Mouse (Mus musculus) E14TG2a.4 (cell line): ENCODE measurements at regions not wholly inside any gene's neighbourhood (a gene's known extent, or its start where the extent isn't known, plus 50 kb on each side); places are given as distances from the start of the nearest gene placed in this dataset.

Experiments
- H3K27me3 ChIP-seq: 2 replicates; pipeline ENCODE4 v1.6.1; 2014; ENCODE audit warnings: low read length, control low read depth; ENCODE audit not compliant: insufficient read depth
- H3K36me3 ChIP-seq: 2 replicates; pipeline ENCODE4 v1.6.1; 2014; ENCODE audit warnings: low read length, control low read depth; ENCODE audit not compliant: insufficient read depth
- H3K4me1 ChIP-seq: replicated peaks from 2 replicates; pipeline ENCODE4 v1.6.1; 2014; ENCODE audit warnings: low read depth, low read length, control low read depth
- H3K4me3 ChIP-seq: replicated peaks from 2 replicates; pipeline ENCODE4 v1.5.1; 2014; ENCODE audit warnings: mild to moderate bottlenecking, low read length
- H3K9me3 ChIP-seq: 2 replicates; pipeline ENCODE4 v1.6.1; 2014; ENCODE audit warnings: low read length, control low read depth
- CTCF ChIP-seq: conservative IDR thresholded peaks from 2 replicates; pipeline ENCODE4 v1.5.1; 2014; ENCODE audit warnings: low read length
- NANOG ChIP-seq: IDR thresholded peaks from 2 replicates; pipeline ENCODE4 v1.6.1; 2014; ENCODE audit warnings: borderline replicate concordance, low read length, mixed read lengths
- POU5F1 ChIP-seq: IDR thresholded peaks from 2 replicates; pipeline ENCODE4 v1.6.1; 2014; ENCODE audit warnings: low read length, borderline replicate concordance

DNA sequence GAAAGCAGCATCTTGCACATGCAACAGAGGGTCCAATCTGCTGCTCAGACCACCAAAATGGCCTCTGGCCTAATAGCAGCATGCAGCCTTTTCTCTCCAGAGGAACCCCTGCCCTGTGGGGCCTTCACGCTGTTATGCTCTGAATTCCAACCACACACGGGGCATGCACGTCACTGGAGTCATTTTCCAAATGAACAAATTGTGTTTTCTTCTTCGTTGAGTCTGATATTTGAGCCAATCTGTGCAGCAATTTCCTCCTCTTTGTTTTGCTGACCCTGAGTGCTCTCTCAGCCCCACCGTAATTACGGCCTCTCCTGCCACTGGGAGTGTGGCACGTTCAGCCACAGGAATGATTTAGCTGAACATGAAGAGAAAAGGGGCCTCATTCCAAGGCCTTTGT is 174.3 kb upstream of the Klhl29 start:
- H3K27me3 ChIP-seq: no peaks in the 10 kb centered on the region
- no peaks in the 10 kb centered on the region for H3K9me3 ChIP-seq
- TF ChIP-seq CTCF: no peak
- TF ChIP-seq POU5F1: no peak
- TF ChIP-seq NANOG: no peak
- H3K36me3 ChIP-seq: no peaks in the 10 kb centered on the region
- H3K4me1 ChIP-seq: no peaks in the 10 kb centered on the region
- H3K4me3 ChIP-seq: no peak overlapping the region

DNA sequence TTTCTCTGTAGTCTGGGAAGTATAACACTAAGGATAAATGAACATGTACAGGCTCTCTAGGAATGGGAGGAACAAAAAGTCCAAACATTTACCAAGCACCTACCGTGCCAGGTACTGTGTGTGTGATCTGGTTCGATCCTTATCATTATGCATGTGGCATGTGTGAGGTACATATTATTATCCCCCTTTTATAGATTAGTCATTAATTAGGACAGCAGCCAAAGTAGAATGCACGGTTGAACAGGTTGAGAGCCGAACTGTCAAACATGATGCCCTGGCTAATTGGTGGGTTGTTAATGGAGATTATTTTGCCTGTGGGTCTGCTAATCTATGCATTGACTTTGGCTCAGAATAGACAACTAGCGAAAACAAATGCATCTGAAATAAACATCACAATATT is 172.2 kb upstream of the Klhl29 start:
- Histone ChIP-seq H3K4me1 (no peaks in the 10 kb centered on the region), H3K4me3 (no peak overlapping the region), H3K27me3 (no peaks in the 10 kb centered on the region), H3K36me3 (no peaks in the 10 kb centered on the region), H3K9me3 (peaks cover 10% of the 10 kb centered on the region; the same call in 1 of the 2 replicates)
- no peak for TF ChIP-seq POU5F1

DNA sequence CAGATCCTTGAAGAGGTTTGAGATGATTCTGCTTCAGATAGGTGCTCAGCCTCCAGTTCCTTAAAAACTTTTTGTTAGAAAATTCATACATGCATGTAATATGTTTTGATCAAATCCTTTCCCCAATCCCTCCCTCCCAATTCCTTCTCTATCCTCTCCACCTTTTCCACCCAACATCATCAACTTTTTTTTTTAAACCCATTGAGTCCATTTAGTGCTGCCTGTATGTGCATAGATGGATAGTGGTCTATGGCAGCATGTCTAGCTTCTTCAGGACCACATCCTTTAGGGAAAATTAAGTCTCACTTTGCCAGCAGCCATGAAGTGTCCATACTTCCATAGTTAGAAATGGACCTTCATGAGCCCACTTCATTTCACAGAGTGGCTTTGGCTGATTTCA is 167.2 kb upstream of the Klhl29 start:
- no peaks in the 10 kb centered on the region for H3K27me3 ChIP-seq
- peaks cover 21% of the 10 kb centered on the region; the same call in 1 of the 2 replicates for H3K9me3 ChIP-seq
- no peak for TF ChIP-seq NANOG
- no peak for TF ChIP-seq CTCF
- TF ChIP-seq POU5F1: no peak
- no peak overlapping the region for H3K4me3 ChIP-seq
- H3K36me3 ChIP-seq: no peaks in the 10 kb centered on the region
- H3K4me1 ChIP-seq: no peaks in the 10 kb centered on the region

DNA sequence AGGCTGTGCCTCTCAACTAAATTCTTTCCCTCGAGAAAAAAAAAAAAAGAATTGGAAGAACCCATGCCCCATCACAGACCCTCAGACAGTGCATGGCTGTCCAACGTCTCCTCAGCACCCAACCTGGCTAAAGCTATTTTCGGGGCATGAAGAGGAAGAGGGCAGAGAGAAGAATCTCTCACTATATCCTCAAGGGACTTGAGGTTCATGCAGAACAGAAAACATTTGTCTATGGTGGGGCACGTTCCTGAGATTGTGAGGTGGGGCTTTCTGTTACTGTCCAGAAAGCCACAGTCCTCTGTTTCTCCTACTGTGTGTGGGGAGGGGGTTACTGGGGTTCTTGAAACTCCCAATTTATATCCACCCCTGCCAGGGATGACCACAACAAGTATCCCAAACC is 120.8 kb upstream of the Klhl29 start:
- no peaks in the 10 kb centered on the region for H3K4me1 ChIP-seq
- H3K36me3 ChIP-seq: no peaks in the 10 kb centered on the region
- TF ChIP-seq CTCF: no peak
- TF ChIP-seq POU5F1: no peak
- TF ChIP-seq NANOG: no peak
- H3K27me3 ChIP-seq: no peaks in the 10 kb centered on the region
- no peaks in the 10 kb centered on the region for H3K9me3 ChIP-seq
- no peak overlapping the region for H3K4me3 ChIP-seq

DNA sequence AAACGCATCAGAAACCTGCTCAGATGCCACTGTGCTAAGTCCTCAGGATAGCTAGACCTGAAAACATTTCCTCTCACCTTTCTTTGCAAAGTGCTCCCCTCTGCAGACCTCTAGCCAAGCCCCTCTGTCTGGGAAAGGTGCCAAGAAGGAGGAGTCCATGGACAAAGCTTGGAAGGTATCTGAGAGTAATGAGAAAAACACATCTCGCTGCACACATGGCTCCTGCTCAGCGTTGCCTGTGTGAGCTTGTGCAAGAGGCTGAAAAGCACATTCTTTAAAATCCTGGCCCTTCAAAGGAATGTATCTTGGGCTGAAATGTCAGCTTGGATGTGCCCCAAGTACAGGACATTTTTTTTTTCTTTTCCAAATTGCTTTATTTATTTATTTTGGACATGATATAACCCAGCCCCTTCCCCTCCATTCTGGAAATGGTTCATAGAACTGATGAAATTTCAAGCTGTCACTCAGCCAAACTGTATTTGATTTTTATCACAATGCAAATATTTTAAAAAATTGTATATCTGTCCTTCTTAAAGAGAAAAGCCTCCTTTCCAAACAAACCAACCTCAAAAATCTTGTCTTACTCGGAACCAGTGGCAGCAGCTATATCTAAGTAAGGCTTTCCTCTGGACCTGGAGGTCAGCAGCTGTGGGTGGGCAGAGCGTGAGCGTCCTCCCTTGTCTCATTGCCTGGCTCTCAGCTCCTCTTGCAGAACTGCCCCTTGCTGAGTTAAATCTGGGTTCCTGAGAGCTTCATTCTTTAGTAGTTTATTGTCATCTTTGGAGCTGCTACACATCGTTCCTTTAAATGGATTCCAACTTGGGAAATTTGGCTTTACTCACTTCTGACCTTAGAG is 119.4 kb upstream of the Klhl29 start:
- TF ChIP-seq CTCF (no peak), POU5F1 (no peak), NANOG (no peak)
- H3K9me3 ChIP-seq: no peaks in the 10 kb centered on the region
- H3K4me1 ChIP-seq: no peaks in the 10 kb centered on the region
- no peaks in the 10 kb centered on the region for H3K27me3 ChIP-seq
- no peak overlapping the region for H3K4me3 ChIP-seq
- H3K36me3 ChIP-seq: no peaks in the 10 kb centered on the region

DNA sequence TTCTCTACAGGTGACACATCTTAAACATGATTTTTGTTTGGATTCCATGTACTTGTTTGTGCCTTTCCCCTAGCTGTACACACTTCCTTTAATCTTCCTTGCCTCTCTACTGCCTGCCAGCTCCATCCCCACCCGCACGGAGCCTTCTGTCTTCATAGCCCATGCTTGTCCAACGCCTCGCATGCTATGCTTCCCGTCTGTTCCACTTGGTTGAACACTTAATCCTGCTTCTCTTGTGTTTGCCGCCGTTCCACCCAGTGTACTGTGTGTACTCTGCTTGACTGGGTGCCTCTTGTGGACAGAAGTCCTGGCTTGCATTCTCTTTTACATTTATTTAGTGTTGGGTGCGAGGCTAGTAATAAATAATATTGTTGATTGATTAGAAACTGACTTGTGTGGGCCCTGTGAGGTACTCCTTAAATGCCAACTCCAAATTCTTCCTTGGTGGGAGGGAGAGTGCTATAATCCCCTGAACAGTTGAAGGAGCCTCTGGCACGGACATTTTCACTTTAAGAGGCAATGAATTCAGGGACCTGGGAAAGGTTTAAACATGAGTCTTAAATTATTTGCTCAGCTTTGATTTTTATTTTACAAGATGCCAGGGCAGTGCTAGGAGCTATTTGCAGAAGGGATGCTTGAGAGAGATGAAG is 88.9 kb upstream of the Klhl29 start:
- no peak overlapping the region for H3K4me3 ChIP-seq
- H3K4me1 ChIP-seq: no peaks in the 10 kb centered on the region
- no peak for TF ChIP-seq POU5F1
- no peak for TF ChIP-seq CTCF
- TF ChIP-seq NANOG: no peak
- no peaks in the 10 kb centered on the region for H3K36me3 ChIP-seq
- no peaks in the 10 kb centered on the region for H3K27me3 ChIP-seq
- no peaks in the 10 kb centered on the region for H3K9me3 ChIP-seq

DNA sequence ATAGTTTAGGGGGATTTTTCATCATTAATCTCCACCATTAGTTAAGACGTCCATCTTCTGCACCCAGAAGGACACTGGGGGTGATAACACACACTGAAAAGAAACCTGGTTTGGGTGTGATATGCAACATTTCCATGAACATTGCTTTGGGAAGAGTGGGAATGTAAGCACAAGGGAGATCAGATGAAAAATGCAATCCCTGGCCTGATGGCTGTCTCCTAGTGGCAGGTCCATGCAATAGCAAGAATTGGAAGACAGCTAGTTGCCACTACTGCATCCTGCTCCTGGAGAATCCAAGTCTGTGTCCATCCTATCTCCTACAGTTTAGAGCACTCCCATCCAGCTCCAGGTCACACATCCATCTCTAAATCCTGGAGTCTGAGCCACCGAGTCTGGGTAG is 77.7 kb upstream of the Klhl29 start:
- H3K4me3 ChIP-seq: no peak overlapping the region
- H3K4me1 ChIP-seq: no peaks in the 10 kb centered on the region
- TF ChIP-seq CTCF (peak; percentile 67), NANOG (no peak), POU5F1 (no peak)
- H3K9me3 ChIP-seq: no peaks in the 10 kb centered on the region
- H3K36me3 ChIP-seq: no peaks in the 10 kb centered on the region
- no peaks in the 10 kb centered on the region for H3K27me3 ChIP-seq

DNA sequence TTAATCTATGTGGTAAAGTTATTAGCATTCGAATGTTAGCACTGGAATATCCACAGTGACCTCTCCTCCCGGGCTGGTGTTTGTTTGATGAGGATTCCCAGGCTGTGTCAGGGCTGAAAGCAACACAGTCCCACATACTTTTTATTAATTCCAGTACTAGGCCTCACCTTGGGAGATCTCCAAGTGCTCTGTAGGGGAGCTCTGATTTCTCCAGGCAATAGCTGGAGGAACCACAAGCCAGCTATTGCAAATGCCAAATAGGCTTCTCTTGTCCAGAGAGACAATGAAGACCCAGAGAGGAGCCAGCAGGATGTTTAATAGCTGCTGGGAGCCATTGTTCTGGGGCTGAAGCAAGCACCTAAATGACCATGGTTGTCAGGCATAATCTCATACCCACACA is 68.2 kb upstream of the Klhl29 start:
- TF ChIP-seq CTCF (no peak), NANOG (no peak), POU5F1 (no peak)
- Histone ChIP-seq H3K4me1 (no peaks in the 10 kb centered on the region), H3K27me3 (no peaks in the 10 kb centered on the region), H3K9me3 (no peaks in the 10 kb centered on the region), H3K36me3 (no peaks in the 10 kb centered on the region), H3K4me3 (no peak overlapping the region)
